Mouse (Mus musculus) kidney, embryonic 14.5 days (tissue): ENCODE measurements at regions not wholly inside any gene's neighbourhood (a gene's known extent, or its start where the extent isn't known, plus 50 kb on each side); places are given as distances from the start of the nearest gene placed in this dataset.

Source experiments
- ATAC-seq: fragments of 200-750 bp; cut with Nextera tagmentation; 2 replicates; pipeline ENCODE4 v1.8.0; 2017; ENCODE audit warnings: moderate number of reproducible peaks, mild to moderate bottlenecking, moderate TSS enrichment, moderate library complexity; ENCODE audit not compliant: low FRiP score, low TSS enrichment
- H3K27ac ChIP-seq: fragments of 300-500 bp; sonication (generic); 2 replicates; pipeline ENCODE4 v1.5.1; 2014; ENCODE audit warnings: low read depth, mild to moderate bottlenecking, low read length, moderate library complexity, mixed read lengths
- H3K27me3 ChIP-seq: fragments of 300-500 bp; sonication (generic); 2 replicates; pipeline ENCODE4 v1.6.1; 2014; ENCODE audit warnings: mild to moderate bottlenecking, low read length; ENCODE audit not compliant: control insufficient read depth, insufficient read depth
- H3K36me3 ChIP-seq: fragments of 300-500 bp; sonication (generic); 2 replicates; pipeline ENCODE4 v1.6.1; 2014; ENCODE audit warnings: low read length, mixed read lengths; ENCODE audit not compliant: control insufficient read depth, insufficient read depth
- H3K4me1 ChIP-seq: fragments of 300-500 bp; sonication (generic); 2 replicates; pipeline ENCODE4 v1.6.1; 2014; ENCODE audit warnings: low read length, mixed read lengths; ENCODE audit not compliant: control insufficient read depth, insufficient read depth
- H3K4me2 ChIP-seq: fragments of 300-500 bp; sonication (generic); replicated peaks from 2 replicates; pipeline ENCODE4 v1.6.1; 2014; ENCODE audit warnings: low read depth, mild to moderate bottlenecking, low read length
- H3K4me3 ChIP-seq: fragments of 300-500 bp; sonication (generic); 2 replicates; pipeline ENCODE4 v1.5.1; 2014; ENCODE audit warnings: mild to moderate bottlenecking, low read length
- H3K9ac ChIP-seq: fragments of 300-500 bp; sonication (generic); 2 replicates; pipeline ENCODE4 v1.6.1; 2014; ENCODE audit warnings: low read depth, mild to moderate bottlenecking, low read length, moderate library complexity
- H3K9me3 ChIP-seq: fragments of 300-500 bp; sonication (generic); 2 replicates; pipeline ENCODE4 v1.6.1; 2016; ENCODE audit warnings: low read length; ENCODE audit not compliant: control insufficient read depth
- WGBS: fragments of 180-500 bp; shearing (Covaris S2); extraction: QIAGEN DNeasy Blood & Tissue Kit; methylation state at CpG from one replicate; pipeline ENCODE4 v1.1.7; 2014; 5-methylcytosine and 5-hydroxymethylcytosine counted together

DNA sequence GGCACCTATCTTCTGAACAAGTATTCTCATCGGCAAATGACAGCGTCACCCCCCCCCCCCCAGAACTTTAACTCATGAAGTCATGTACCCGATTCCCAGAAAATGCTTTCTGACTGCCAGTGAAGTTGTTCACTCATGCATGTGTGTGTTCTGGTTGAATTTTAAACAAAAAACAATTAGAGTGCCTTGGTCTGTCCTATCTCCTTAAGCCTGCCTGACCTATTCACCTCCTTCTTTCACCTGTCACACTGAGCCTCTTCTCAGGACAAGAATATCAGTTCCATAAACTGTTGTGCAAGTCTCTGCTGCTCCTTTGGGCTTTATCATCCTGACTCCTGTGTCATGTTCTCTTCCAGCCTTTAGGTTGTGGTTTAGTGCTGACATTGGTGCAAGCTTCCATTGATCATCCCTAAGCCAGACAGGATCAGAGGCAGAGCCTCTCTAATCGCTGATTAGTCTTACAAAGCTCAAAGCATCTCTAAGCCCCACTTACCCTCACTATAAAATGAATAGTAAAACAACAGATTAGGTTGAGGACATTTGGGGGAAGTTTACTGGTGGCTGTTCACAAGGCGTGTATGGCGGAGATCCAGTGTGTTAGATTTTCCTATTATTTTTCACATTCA lies 345.2 kb upstream of the Robo2 start:
- 68% methylated on average over 6 of the region's 6 CpGs for WGBS
- no peak overlapping the region for H3K4me3 ChIP-seq
- no peaks in the 10 kb centered on the region for H3K27me3 ChIP-seq
- no peaks in the 10 kb centered on the region for H3K36me3 ChIP-seq
- H3K4me2 ChIP-seq, result no peak overlapping the region
- H3K27ac ChIP-seq, result no peak overlapping the region
- ATAC-seq, result no peak
- no peaks in the 10 kb centered on the region for H3K4me1 ChIP-seq
- no peak overlapping the region for H3K9ac ChIP-seq
- peaks cover 4% of the 10 kb centered on the region; the same call in 1 of the 2 replicates for H3K9me3 ChIP-seq

- ATAC-seq, result no peak
- H3K4me3 ChIP-seq, result no peak overlapping the region
- WGBS, result 27% methylated on average over 3 of the region's 3 CpGs
- H3K36me3 ChIP-seq, result no peaks in the 10 kb centered on the region
- H3K9ac ChIP-seq, result no peak overlapping the region
- no peak overlapping the region for H3K27ac ChIP-seq
- H3K4me2 ChIP-seq, result no peak overlapping the region
- no peaks in the 10 kb centered on the region for H3K27me3 ChIP-seq
- no peaks in the 10 kb centered on the region for H3K4me1 ChIP-seq
- H3K9me3 ChIP-seq, result peaks cover 4% of the 10 kb centered on the region; the same call in 1 of the 2 replicates
These were observed 339.3 kb upstream of the Robo2 start for GRCm38 (mm10) chr16:74750900-74751299.

DNA sequence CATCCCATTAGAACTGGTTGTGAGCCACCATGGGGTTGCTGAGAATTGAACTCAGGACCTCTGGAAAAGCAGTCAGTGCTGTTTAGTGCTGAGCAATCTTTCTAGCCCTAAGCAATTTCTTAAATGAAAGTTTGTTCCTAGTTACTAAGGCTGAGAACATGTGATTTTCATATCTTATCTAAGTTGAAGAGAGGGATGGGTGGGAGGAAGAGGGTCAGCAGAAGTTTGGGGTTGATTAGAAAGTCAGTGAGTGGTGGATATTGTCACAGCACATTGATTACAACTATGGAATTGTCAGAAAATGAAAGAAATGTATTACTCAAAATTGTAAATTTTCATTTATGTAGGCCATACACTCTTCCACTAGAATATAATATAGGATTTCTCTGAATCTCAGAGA lies 337.4 kb upstream of the Robo2 start:
- H3K27ac ChIP-seq, result no peak overlapping the region
- no peak for ATAC-seq
- no peak overlapping the region for H3K9ac ChIP-seq
- no peaks in the 10 kb centered on the region for H3K36me3 ChIP-seq
- H3K4me1 ChIP-seq, result no peaks in the 10 kb centered on the region
- H3K4me3 ChIP-seq, result no peak overlapping the region
- peaks cover 4% of the 10 kb centered on the region; the same call in 1 of the 2 replicates for H3K9me3 ChIP-seq
- no peak overlapping the region for H3K4me2 ChIP-seq
- no peaks in the 10 kb centered on the region for H3K27me3 ChIP-seq

GRCm38 (mm10) chr16:74743512-74743911 lies 331.9 kb upstream of the Robo2 start:
- ATAC-seq, result no peak
- H3K4me2 ChIP-seq, result no peak overlapping the region
- 61% methylated on average over 3 of the region's 3 CpGs for WGBS

GRCm38 (mm10) chr16:74739194-74740135 lies 327.8 kb upstream of the Robo2 start:
- no peak overlapping the region for H3K9ac ChIP-seq
- no peaks in the 10 kb centered on the region for H3K27me3 ChIP-seq
- no peaks in the 10 kb centered on the region for H3K9me3 ChIP-seq
- no peak overlapping the region for H3K4me2 ChIP-seq
- H3K4me3 ChIP-seq, result no peak overlapping the region
- 77% methylated on average over 12 of the region's 12 CpGs for WGBS
- no peak for ATAC-seq
- no peaks in the 10 kb centered on the region for H3K36me3 ChIP-seq
- H3K4me1 ChIP-seq, result no peaks in the 10 kb centered on the region
- no peak overlapping the region for H3K27ac ChIP-seq

More at GRCm38 (mm10) chr16:74743512-74743911, 331.9 kb upstream of the Robo2 start:
- no peaks in the 10 kb centered on the region for H3K4me1 ChIP-seq
- H3K4me3 ChIP-seq, result no peak overlapping the region
- no peaks in the 10 kb centered on the region for H3K27me3 ChIP-seq
- no peaks in the 10 kb centered on the region for H3K9me3 ChIP-seq
- H3K36me3 ChIP-seq, result no peaks in the 10 kb centered on the region
- H3K9ac ChIP-seq, result no peak overlapping the region
- H3K27ac ChIP-seq, result no peak overlapping the region

GRCm38 (mm10) chr16:74732940-74733776 lies 321.5 kb upstream of the Robo2 start:
- no peak overlapping the region for H3K9ac ChIP-seq
- H3K27ac ChIP-seq, result no peak overlapping the region
- H3K27me3 ChIP-seq, result no peaks in the 10 kb centered on the region
- H3K36me3 ChIP-seq, result no peaks in the 10 kb centered on the region
- H3K4me2 ChIP-seq, result no peak overlapping the region
- no peak for ATAC-seq
- no peaks in the 10 kb centered on the region for H3K9me3 ChIP-seq
- 90% methylated on average over 9 of the region's 9 CpGs for WGBS
- no peaks in the 10 kb centered on the region for H3K4me1 ChIP-seq
- H3K4me3 ChIP-seq, result no peak overlapping the region

GRCm38 (mm10) chr16:74730169-74730794 lies 318.7 kb upstream of the Robo2 start:
- H3K4me2 ChIP-seq, result no peak overlapping the region
- H3K9me3 ChIP-seq, result no peaks in the 10 kb centered on the region
- no peak overlapping the region for H3K9ac ChIP-seq
- WGBS, result 79% methylated on average over 3 of the region's 3 CpGs
- no peaks in the 10 kb centered on the region for H3K27me3 ChIP-seq
- no peak overlapping the region for H3K4me3 ChIP-seq
- no peaks in the 10 kb centered on the region for H3K4me1 ChIP-seq
- no peak for ATAC-seq
- H3K36me3 ChIP-seq, result no peaks in the 10 kb centered on the region
- H3K27ac ChIP-seq, result no peak overlapping the region

- Histone ChIP-seq H3K4me1 (no peaks in the 10 kb centered on the region), H3K4me3 (no peak overlapping the region), H3K36me3 (no peaks in the 10 kb centered on the region), H3K9ac (no peak overlapping the region), H3K27me3 (no peaks in the 10 kb centered on the region), H3K27ac (no peak overlapping the region), H3K4me2 (no peak overlapping the region), H3K9me3 (no peaks in the 10 kb centered on the region)
- WGBS, result 29% methylated on average over 1 of the region's 1 CpGs
- ATAC-seq, result no peak
These were observed 311.6 kb upstream of the Robo2 start for GRCm38 (mm10) chr16:74723217-74723616.
